Mouse (Mus musculus): ENCODE data around the gene Ipo11. TPM values are rescaled to one million over a fixed set of nuclear protein-coding genes. Genes with fewer than 3 reads are reported as not detected.

The Ipo11 gene
- total and polyA plus RNA-seq, 2 experiments from 2014 or later: 33.9 to 46.7 TPM

DNA sequence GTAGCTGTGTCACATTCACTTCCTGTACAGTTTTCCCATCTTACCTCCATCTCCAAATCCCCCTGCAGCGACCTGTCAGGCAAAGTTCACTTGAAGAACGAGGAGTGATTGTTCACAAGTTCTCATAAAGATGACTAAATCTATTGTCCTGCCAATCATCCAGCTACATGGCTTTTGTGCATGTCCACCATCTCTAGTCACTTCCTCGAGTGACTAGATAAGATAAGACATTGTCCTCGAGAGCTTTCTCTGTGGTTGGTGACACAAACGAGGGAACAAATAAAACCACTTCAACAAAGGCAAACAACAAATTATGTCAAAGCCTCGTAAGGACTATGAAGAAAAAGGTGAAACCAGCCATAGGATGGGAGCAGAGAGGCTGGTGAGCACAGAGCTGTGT is 191.6 kb downstream of the Ipo11 start:
- H3K27me3 ChIP-seq (ENCODE audit: insufficient read depth, low read length): no peaks in the 10 kb centered on the region
- 58% methylated on average over 6 of the region's 6 CpGs for WGBS
- TF ChIP-seq CTCF (IDR thresholded peaks at IDR 0.05; ENCODE audit: low read depth): no peak
- H3K36me3 ChIP-seq (ENCODE audit: insufficient read depth, low read length): no peaks in the 10 kb centered on the region
- no peak for DNase-seq (ENCODE audit: low spot score)
- H3K9me3 ChIP-seq (ENCODE audit: low read length): no peaks in the 10 kb centered on the region
- no peak overlapping the region for H3K9ac ChIP-seq (replicated peaks; ENCODE audit: low read length)
- H3K4me2 ChIP-seq (ENCODE audit: low read depth, low read length): no peak overlapping the region
- H3K4me3 ChIP-seq (ENCODE audit: low read length): no peak overlapping the region
- ATAC-seq: no peak
- no peaks in the 10 kb centered on the region for H3K4me1 ChIP-seq (ENCODE audit: insufficient read depth, low read length)
- no peak overlapping the region for H3K27ac ChIP-seq

Other genes with a start within 250 kb of the Ipo11 start
- gene Dimt1, start 10.2 kb upstream of the Ipo11 start, total RNA-seq (2014; rRNA removed): 10.6 and 14.4 TPM in 2 replicates
- gene Dimt1, start 10.2 kb upstream of the Ipo11 start, polyA plus RNA-seq (2015; fragmentation: Nextera tagmentation; extraction: Ambion mirVana): 29.9 and 31.1 TPM in 2 replicates
- 23.7 and 29.9 TPM in 2 replicates for gene Kif2a, start 85.2 kb upstream of the Ipo11 start, total RNA-seq (2014; rRNA removed)
- 81.2 and 102 TPM in 2 replicates for gene Kif2a, start 85.2 kb upstream of the Ipo11 start, polyA plus RNA-seq (2015; fragmentation: Nextera tagmentation; extraction: Ambion mirVana)

All from hindbrain, postnatal 0 days (tissue).